Mouse (Mus musculus) midbrain, embryonic 12.5 days (tissue): ENCODE measurements around the gene AU040320. TPM values are rescaled to one million over a fixed set of nuclear protein-coding genes. Genes with fewer than 3 reads are reported as not detected.
A peak's percentile ranks its signal among the peaks of the same experiment; 100 is the strongest.

Experiments used
- ATAC-seq: fragments of 200-750 bp; cut with Nextera tagmentation; 2 replicates; pipeline ENCODE4 v1.8.0; 2017; ENCODE audit warnings: low read depth, moderate TSS enrichment, moderate library complexity; ENCODE audit not compliant: low FRiP score
- H3K27ac ChIP-seq: fragments of 300-500 bp; sonication (generic); replicated peaks from 2 replicates; pipeline ENCODE4 v1.5.1; 2016; ENCODE audit warnings: mild to moderate bottlenecking
- H3K27me3 ChIP-seq: fragments of 300-500 bp; sonication (generic); 2 replicates; pipeline ENCODE4 v1.6.1; 2016; ENCODE audit warnings: mild to moderate bottlenecking
- H3K36me3 ChIP-seq: fragments of 300-500 bp; sonication (generic); 2 replicates; pipeline ENCODE4 v1.6.1; 2016
- H3K4me1 ChIP-seq: fragments of 300-500 bp; sonication (generic); 2 replicates; pipeline ENCODE4 v1.6.1; 2016
- H3K4me2 ChIP-seq: fragments of 300-500 bp; sonication (generic); replicated peaks from 2 replicates; pipeline ENCODE4 v1.6.1; 2016; ENCODE audit warnings: mild to moderate bottlenecking, moderate library complexity
- H3K4me3 ChIP-seq: fragments of 300-500 bp; sonication (generic); 2 replicates; pipeline ENCODE4 v1.5.1; 2016; ENCODE audit warnings: mild to moderate bottlenecking
- H3K9ac ChIP-seq: fragments of 300-500 bp; sonication (generic); replicated peaks from 2 replicates; pipeline ENCODE4 v1.6.1; 2016; ENCODE audit warnings: mild to moderate bottlenecking, moderate library complexity
- H3K9me3 ChIP-seq: fragments of 300-500 bp; sonication (generic); 2 replicates; pipeline ENCODE4 v1.6.1; 2016; ENCODE audit warnings: mild to moderate bottlenecking
- WGBS: fragments of 180-500 bp; shearing (Covaris S2); methylation state at CpG from one replicate; pipeline ENCODE4 v1.1.7; 2016; 5-methylcytosine and 5-hydroxymethylcytosine counted together
- polyA plus RNA-seq: library from polyadenylated mRNA; unstranded; fragments of >200 nt; fragmentation: Nextera tagmentation; extraction: Ambion mirVana; gene quantifications from 2 replicates; pipeline ENCODE4 v1.2.1, GENCODE M21; 2016

The AU040320 gene
- polyA plus RNA-seq, 1 experiment from 2014 or later, result 32.9 TPM

DNA sequence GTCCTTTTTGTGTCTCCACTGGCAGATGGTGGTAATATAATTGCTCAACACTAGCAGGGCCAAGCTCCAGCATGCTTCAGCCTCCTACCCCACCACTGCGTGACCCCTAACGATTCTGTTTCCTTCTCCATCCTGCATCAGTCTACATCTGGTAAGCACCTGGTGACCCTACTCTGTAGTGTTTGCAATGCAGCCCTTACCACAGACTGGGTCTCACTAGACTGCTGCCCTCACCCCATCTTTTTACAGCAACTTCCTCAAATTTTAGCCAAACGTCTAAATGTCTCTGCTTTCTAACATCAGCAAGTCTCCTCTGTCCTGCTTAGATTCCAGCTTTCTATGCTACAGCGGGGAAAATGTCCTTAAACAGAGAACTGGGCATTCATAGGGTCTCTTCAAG lies 17.5 kb downstream of the AU040320 start:
- H3K4me1 ChIP-seq, result no peaks in the 10 kb centered on the region
- no peak for ATAC-seq
- no peak overlapping the region for H3K9ac ChIP-seq
- H3K36me3 ChIP-seq, result peaks cover 7% of the 10 kb centered on the region
- no peaks in the 10 kb centered on the region for H3K27me3 ChIP-seq
- no peak overlapping the region for H3K27ac ChIP-seq
- no peak overlapping the region for H3K4me3 ChIP-seq
- no peak overlapping the region for H3K4me2 ChIP-seq
- no peaks in the 10 kb centered on the region for H3K9me3 ChIP-seq
- 95% methylated on average over 4 of the region's 4 CpGs for WGBS

DNA sequence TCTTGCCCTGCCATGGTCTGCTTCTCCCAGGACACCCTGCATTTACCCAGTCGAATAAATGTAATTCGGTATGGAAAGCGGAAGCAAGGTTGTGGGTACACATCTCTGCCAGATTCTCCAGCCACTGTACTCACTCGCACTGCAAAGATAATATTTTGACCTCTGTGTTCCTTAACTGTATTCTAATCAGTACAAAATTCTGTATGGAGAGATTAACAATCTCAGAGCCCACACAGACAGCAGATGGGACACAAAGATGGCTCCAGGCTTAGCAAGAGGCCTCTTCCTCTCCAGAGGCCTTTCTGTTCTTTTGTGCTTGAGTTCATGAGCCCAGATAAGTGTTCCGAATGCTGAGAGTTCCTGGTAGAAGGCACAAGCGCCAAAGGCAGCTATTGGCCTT lies 20.5 kb downstream of the AU040320 start:
- no peak overlapping the region for H3K4me2 ChIP-seq
- H3K27ac ChIP-seq, result no peak overlapping the region
- H3K4me1 ChIP-seq, result peaks cover 6% of the 10 kb centered on the region
- no peaks in the 10 kb centered on the region for H3K9me3 ChIP-seq
- WGBS, result 94% methylated on average over 6 of the region's 6 CpGs
- ATAC-seq, result no peak
- H3K9ac ChIP-seq, result no peak overlapping the region
- no peaks in the 10 kb centered on the region for H3K27me3 ChIP-seq
- peaks cover 7% of the 10 kb centered on the region for H3K36me3 ChIP-seq
- H3K4me3 ChIP-seq, result no peak overlapping the region

DNA sequence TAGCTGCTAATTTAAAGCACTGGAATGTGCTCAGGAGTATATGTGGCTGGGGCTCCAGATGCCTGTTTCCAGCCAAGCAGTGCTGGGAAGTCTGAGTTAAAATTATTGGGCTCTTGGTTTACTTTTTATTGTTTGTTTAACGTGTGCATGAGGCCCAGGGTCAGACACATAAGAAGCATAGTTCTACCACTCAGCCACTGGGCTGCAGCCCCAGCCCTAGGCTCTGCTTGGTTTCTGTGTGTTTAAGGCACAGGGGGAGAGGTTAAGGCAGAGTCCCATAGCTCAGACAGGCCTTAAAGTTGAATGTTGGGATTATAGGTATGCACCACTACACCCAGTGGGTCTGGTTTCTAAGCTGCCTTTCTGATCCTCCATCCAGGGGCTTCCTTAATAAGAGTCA lies 21.8 kb downstream of the AU040320 start:
- Histone ChIP-seq H3K4me2 (no peak overlapping the region), H3K9ac (no peak overlapping the region), H3K4me1 (peaks cover 18% of the 10 kb centered on the region), H3K9me3 (no peaks in the 10 kb centered on the region), H3K27ac (no peak overlapping the region), H3K27me3 (no peaks in the 10 kb centered on the region), H3K36me3 (no peaks in the 10 kb centered on the region), H3K4me3 (no peak overlapping the region)
- ATAC-seq, result no peak
- 93% methylated on average over 1 of the region's 1 CpGs for WGBS

DNA sequence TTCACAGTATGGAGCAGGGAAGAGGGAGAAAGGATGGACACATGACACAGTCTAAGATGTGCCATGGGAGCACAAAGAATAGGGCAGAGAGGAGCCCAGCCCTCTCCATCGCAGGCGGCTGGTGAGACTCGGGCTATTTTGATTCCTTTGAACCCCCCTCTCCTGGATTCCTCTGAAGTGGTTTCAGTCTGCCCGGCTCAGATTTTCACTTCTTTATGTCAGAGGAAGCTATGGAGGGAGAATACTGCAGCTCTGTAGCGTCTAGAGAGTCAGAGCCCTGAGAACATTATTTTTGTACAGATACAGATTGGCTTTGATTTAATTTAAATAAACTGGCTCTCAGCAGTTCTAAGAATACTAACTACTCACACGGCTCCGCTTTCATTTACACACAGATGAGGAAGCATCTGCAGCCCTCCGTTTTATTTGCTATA lies 25.8 kb downstream of the AU040320 start:
- no peak overlapping the region for H3K4me3 ChIP-seq
- H3K27ac ChIP-seq, result peak overlapping the region; percentile 52; the same call in 1 of the 2 replicates
- peak overlapping the region; percentile 23 for H3K4me2 ChIP-seq
- no peaks in the 10 kb centered on the region for H3K36me3 ChIP-seq
- 37% methylated on average over 8 of the region's 8 CpGs for WGBS
- no peaks in the 10 kb centered on the region for H3K9me3 ChIP-seq
- H3K9ac ChIP-seq, result no peak overlapping the region
- ATAC-seq, result no peak; the same call in 1 of the 2 replicates
- H3K27me3 ChIP-seq, result no peaks in the 10 kb centered on the region
- H3K4me1 ChIP-seq, result peaks cover 41% of the 10 kb centered on the region

DNA sequence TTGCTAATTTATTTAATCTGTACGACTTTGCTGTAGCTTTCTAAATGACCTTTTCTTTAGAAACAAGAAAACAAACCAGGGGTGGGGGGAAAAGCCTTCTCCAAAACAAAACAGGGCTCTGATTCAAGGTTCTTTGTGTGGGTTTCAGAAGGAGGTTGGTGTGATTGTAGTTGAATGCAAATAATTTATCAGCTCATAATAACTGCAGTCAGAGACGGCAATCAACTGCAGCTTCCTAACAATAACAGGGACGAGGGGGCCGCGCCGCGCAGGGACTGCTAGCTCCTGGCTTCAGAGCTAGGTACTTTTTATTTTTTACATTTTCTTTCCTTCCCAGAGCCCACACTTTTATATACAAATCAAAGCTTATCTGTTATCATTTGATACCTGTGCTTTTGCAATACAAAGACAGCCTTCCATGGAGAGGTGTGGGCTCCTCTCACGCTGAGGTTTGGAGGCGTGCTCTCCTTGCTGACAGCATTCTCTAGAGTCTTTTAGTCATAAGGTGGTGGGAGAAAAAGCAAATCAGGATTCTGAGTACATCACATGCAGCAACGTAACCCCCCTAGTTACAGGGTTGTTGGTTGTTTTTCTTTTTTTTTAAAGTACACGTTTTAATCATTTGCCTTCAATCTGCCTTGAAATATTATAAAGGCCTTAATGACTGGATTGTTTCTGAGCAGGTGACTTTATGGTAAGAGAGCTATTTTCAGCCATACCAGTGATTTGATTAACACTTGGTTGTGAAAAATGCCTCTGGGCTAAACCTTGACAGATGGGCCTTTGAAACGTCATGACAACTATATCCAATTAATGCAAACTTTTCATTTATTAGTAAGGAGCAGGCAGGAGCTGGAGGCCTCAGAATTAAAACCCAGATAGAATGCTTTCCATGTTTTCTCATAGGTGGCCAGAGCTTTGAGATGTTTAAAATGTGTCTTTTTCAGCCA lies 26.8 kb downstream of the AU040320 start:
- 42% methylated on average over 12 of the region's 12 CpGs for WGBS

DNA sequence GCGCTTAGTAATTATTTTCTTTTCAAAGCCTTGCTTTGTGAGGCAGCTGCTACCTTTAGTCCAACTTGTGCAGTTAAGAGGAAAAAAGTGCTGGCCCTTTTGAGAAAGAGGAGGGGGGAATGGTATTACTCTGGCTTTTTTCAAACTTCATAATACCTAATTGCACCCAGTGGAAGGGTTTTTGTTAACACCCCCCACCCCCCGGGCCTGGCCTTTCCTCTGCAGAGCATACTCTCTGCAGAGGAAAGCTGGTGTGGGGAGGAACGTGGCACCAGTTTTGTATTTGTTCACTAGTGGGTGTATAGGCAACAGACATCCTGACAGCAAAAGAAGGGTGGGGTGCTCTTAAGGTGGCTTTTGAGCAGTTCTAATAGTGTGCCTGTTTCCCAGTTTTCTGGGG lies 28.5 kb downstream of the AU040320 start:
- H3K27ac ChIP-seq, result no peak overlapping the region

More for the DNA sequence above, 26.8 kb downstream of the AU040320 start:
- H3K27ac ChIP-seq, result peak overlapping the region; percentile 72
- H3K4me2 ChIP-seq, result peak overlapping the region; percentile 23
- H3K9me3 ChIP-seq, result no peaks in the 10 kb centered on the region
- H3K4me3 ChIP-seq, result no peak overlapping the region
- ATAC-seq, result no peak
- no peak overlapping the region for H3K9ac ChIP-seq
- no peaks in the 10 kb centered on the region for H3K36me3 ChIP-seq
- peaks cover 41% of the 10 kb centered on the region for H3K4me1 ChIP-seq
- no peaks in the 10 kb centered on the region for H3K27me3 ChIP-seq

DNA sequence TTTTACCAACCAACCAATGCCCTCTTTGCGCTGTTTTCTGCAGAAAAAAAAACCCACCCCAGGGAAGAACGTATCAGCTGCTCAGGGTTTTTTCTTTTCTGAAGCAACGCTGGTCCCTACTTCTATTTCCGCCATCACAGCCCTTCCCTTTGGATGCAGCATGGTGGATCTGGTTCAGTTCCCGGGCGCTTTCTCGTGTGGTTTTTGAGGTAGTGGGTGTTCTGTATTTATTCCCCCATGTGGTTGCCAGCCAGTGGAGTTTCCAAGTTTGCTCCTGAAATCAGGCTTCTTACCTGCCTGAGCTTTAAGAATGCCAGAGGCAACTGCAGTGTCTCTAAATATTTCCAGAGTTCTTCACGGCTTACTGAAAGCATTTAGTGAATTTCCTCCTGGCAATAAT lies 29.2 kb downstream of the AU040320 start:
- H3K9me3 ChIP-seq, result no peaks in the 10 kb centered on the region
- no peak overlapping the region for H3K9ac ChIP-seq
- H3K4me2 ChIP-seq, result no peak overlapping the region
- peaks cover 38% of the 10 kb centered on the region for H3K4me1 ChIP-seq
- 91% methylated on average over 8 of the region's 8 CpGs for WGBS
- no peak for ATAC-seq
- H3K36me3 ChIP-seq, result no peaks in the 10 kb centered on the region
- no peak overlapping the region for H3K4me3 ChIP-seq
- H3K27ac ChIP-seq, result no peak overlapping the region
- no peaks in the 10 kb centered on the region for H3K27me3 ChIP-seq

More for the DNA sequence above, 28.5 kb downstream of the AU040320 start:
- WGBS, result 69% methylated on average over 3 of the region's 3 CpGs
- Histone ChIP-seq H3K36me3 (no peaks in the 10 kb centered on the region), H3K4me1 (peaks cover 41% of the 10 kb centered on the region), H3K4me3 (no peak overlapping the region), H3K4me2 (no peak overlapping the region), H3K9me3 (no peaks in the 10 kb centered on the region), H3K9ac (no peak overlapping the region), H3K27me3 (no peaks in the 10 kb centered on the region)
- ATAC-seq, result no peak

DNA sequence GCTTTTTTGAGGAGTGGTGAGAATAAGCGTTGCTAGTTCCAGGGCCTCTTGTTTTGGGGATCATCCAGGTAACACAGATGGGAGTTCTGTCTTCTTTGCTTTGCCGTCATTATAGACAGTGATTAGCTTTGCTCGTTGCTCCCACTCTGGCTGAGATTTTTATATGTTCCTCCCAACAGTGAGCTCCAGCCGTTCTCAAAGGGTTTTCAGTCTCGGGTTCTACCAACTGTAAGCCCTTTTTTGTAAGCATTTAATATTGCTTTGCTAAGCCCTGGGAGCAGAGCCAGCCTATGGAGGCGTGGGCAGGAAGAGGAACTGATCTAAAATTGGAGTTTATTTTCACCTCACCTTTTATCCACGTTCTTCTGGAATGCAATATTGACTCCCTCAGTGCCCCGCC lies 29.7 kb downstream of the AU040320 start:
- 82% methylated on average over 8 of the region's 8 CpGs for WGBS
- no peak overlapping the region for H3K4me3 ChIP-seq
- no peak overlapping the region for H3K4me2 ChIP-seq
- H3K4me1 ChIP-seq, result peaks cover 38% of the 10 kb centered on the region
- no peak overlapping the region for H3K27ac ChIP-seq
- no peak overlapping the region for H3K9ac ChIP-seq
- H3K36me3 ChIP-seq, result no peaks in the 10 kb centered on the region
- no peaks in the 10 kb centered on the region for H3K9me3 ChIP-seq
- no peaks in the 10 kb centered on the region for H3K27me3 ChIP-seq
- no peak for ATAC-seq

DNA sequence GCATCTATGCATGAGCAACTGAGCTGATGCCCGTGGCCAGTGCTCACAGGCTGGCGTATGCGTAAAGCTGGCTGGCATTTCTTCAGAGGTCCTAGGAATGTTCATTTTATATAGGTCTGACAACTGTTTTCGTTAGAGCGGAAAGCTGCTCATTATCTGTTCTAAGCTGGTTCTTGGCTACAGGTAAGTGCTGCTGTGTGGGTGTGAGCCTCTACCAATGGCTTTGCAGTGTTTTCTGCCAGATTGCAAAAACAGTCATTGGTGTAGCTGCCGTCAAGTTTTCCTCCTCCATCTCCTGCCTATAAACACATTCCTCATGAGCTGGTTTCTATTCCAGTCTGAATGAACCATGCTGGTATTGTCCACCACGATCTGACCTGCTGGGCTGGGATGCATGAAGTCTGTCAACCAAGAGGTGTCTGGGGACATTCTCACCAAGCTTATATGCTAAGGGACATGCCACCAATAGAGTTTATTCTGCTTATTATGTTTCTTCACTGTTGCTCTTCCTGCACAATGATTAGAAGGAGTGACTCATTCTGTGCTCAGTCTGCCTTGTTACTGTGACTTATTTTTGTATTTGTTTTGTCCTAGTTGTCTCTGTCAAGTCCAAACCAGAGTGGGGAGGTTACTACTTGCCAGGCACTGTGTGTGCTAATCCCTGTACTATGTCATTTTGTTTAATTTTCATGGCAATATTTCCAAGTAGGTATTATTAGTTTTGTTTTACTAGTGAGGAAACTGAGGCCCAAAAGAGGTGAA lies 39.2 kb downstream of the AU040320 start:
- Histone ChIP-seq H3K4me2 (no peak overlapping the region), H3K9me3 (no peaks in the 10 kb centered on the region), H3K4me1 (no peaks in the 10 kb centered on the region), H3K27me3 (no peaks in the 10 kb centered on the region), H3K36me3 (peaks cover 33% of the 10 kb centered on the region), H3K9ac (no peak overlapping the region), H3K27ac (no peak overlapping the region), H3K4me3 (no peak overlapping the region)
- WGBS, result 95% methylated on average over 7 of the region's 7 CpGs
- no peak for ATAC-seq

DNA sequence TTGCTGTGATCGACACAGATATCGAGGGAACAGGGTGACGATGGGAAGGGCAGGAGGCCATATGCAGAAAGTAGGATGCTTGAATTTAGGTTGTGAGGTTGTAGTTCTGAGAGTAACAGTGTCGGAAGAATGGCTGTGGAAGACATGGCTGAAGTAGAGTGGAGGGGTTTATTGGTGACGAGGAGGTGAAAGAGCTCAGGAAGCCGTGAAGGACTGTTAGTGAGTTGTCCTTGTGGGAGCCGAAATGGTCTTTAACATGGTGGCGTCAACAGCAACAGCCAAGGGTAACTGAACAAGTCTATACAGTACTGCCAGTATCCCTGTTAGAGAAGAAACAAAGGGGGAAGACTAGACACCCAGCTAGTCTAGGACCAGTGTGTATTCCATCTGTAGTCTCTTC lies 48.8 kb downstream of the AU040320 start:
- H3K9ac ChIP-seq, result no peak overlapping the region
- H3K27ac ChIP-seq, result no peak overlapping the region
- H3K4me2 ChIP-seq, result no peak overlapping the region
- H3K4me3 ChIP-seq, result no peak overlapping the region
- H3K9me3 ChIP-seq, result no peaks in the 10 kb centered on the region
- H3K27me3 ChIP-seq, result no peaks in the 10 kb centered on the region
- 94% methylated on average over 8 of the region's 8 CpGs for WGBS
- peaks cover 14% of the 10 kb centered on the region; the same call in 1 of the 2 replicates for H3K4me1 ChIP-seq
- H3K36me3 ChIP-seq, result no peaks in the 10 kb centered on the region
- no peak for ATAC-seq

DNA sequence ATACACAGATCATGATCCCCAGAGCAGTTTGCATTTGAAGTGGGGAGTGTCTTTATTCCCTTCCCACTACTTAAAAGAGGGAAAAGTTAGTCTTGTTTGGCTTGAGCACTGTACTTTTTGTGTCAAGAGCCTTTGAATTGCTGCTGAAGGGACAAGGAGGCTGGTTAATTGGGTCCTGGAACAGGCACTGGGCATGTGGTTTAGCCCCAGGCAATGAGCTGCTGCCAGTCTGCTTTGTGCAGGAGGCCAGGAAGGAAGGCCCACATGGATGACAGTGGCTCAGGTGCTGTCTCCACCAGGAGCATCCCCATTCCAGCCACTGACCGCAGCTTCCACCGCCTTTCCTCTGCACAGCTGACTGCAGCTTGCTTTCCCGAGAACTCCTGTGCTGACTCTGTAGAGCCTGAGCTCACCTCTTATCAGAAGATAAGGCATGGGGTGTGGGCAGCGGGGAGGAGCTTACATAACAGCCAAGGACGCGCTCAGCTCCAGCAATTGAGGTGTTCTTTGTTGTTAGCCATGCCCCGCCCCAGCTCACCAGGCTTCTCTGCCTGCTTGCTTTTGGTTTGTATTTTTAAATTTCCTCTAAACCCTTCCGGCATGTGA lies 50.0 kb downstream of the AU040320 start:
- no peak for ATAC-seq
- no peak overlapping the region for H3K27ac ChIP-seq

DNA sequence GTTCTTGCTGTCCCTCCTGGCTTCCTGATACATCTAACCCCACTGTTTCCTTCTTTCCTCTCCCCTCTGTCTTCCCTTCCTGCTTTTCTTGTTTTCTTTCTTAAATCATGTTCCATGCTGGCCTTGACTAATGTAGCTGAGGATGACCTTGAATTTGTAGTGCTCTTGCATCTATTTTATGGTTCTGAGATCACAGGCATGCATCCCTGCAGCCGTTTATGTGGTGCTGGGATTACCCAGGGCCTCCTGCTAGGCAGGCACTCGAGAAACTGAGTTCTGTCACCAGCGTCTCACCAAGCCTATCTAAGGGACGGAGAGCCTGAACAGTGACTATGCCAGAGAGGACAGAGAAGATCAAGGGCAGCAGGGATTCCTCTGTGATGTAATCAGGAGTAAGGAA lies 52.4 kb downstream of the AU040320 start:
- no peaks in the 10 kb centered on the region for H3K27me3 ChIP-seq
- no peak overlapping the region for H3K4me3 ChIP-seq
- no peak overlapping the region for H3K27ac ChIP-seq
- H3K4me1 ChIP-seq, result peaks cover 14% of the 10 kb centered on the region; the same call in 1 of the 2 replicates
- no peak overlapping the region for H3K4me2 ChIP-seq
- H3K9me3 ChIP-seq, result no peaks in the 10 kb centered on the region
- H3K9ac ChIP-seq, result no peak overlapping the region
- WGBS, result 65% methylated on average over 4 of the region's 4 CpGs
- H3K36me3 ChIP-seq, result peaks cover 8% of the 10 kb centered on the region; the same call in 1 of the 2 replicates
- ATAC-seq, result no peak

More for the DNA sequence above, 50.0 kb downstream of the AU040320 start:
- WGBS, result 39% methylated on average over 8 of the region's 8 CpGs
- Histone ChIP-seq H3K9me3 (no peaks in the 10 kb centered on the region), H3K4me1 (peaks cover 14% of the 10 kb centered on the region; the same call in 1 of the 2 replicates), H3K4me3 (no peak overlapping the region), H3K9ac (no peak overlapping the region), H3K27me3 (no peaks in the 10 kb centered on the region), H3K4me2 (no peak overlapping the region), H3K36me3 (no peaks in the 10 kb centered on the region)
